ENCODE assay signal across 9 mouse cellular contexts in the genomic region with DNA sequence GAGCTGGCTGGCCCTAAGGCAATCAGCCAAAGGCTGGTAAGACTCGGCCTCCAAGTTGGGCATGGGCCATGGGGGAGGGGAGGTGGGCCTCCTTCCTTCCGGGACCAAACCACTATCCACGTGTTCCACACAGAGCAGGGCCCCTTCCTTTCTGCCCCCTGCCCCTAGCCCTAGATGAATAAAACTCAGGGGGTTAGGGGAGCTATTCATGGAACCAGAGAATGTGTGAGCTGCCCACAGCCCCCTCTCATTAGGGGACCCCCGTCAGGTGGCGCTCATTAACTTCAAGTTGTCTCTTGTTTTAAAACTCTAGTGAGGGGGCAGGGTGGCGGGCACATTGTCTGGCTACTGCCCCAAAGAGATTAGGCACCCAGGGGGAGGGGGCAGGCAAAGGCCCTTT.
"Had no signal": no experiment of that assay in that cellular context is flagged by ENCODE, and none has a peak within 500 bp of the region (broad histone marks: within the 10 kb centered on the region; RNA-seq: fewer than 3 reads in every experiment).

No protein-coding gene starts in this region.

- H3K9me3 ChIP-seq: liver, embryonic 15.5 days had no signal

- H3K36me3 ChIP-seq: liver, embryonic 15.5 days had no signal

- H3K9ac ChIP-seq: liver, embryonic 15.5 days had no signal

- DNase-seq: kidney, postnatal 10 days; lung, adult 2 months; lung, postnatal 36 days; thymus, postnatal 4 days had no signal

- H3K4me3 ChIP-seq: liver, embryonic 15.5 days had no signal

- ATAC-seq: lung, postnatal 0 days; midbrain, embryonic 16.5 days had no signal

- H3K4me2 ChIP-seq: liver, embryonic 11.5 days; liver, embryonic 15.5 days had no signal

- H3K27ac ChIP-seq: liver, embryonic 15.5 days; stomach, postnatal 0 days had no signal
